Mouse (Mus musculus) brain, embryonic 14.5 days (tissue): ENCODE results near the gene Ap1s3.

Experiments used
- CTCF ChIP-seq: fragments of 200-500 bp; IDR thresholded peaks from 2 replicates; pipeline ENCODE4 v1.5.1; 2012; ENCODE audit warnings: inconsistent platforms, mild to moderate bottlenecking, moderate library complexity, borderline replicate concordance; ENCODE audit not compliant: insufficient read depth, insufficient read length; ENCODE audit errors: extremely low read depth
- POLR2A ChIP-seq: fragments of 200-500 bp; IDR thresholded peaks from 2 replicates; pipeline ENCODE4 v1.6.1; 2012; ENCODE audit warnings: mild to moderate bottlenecking, inconsistent platforms, borderline replicate concordance; ENCODE audit not compliant: poor library complexity, insufficient read depth, insufficient read length, severe bottlenecking; ENCODE audit errors: extremely low read depth

- TF ChIP-seq CTCF (no peak), POLR2A (no peak)
These were observed 25.6 kb upstream of the Ap1s3 start for GRCm38 (mm10) chr1:79697382-79697781.
